Mouse (Mus musculus): Measurements from ENCODE around the gene Il20. TPM values are rescaled to one million over a fixed set of nuclear protein-coding genes. Genes with fewer than 3 reads are reported as not detected.

The Il20 gene
- total RNA-seq (2017), result not detected in 2 replicates

- no peak for ATAC-seq (replicated peaks in 1 of 2; ENCODE audit: insufficient read depth in 1 of 2, low FRiP score in 2 of 2, low TSS enrichment in 1 of 2, low read depth in 1 of 2, poor library complexity in 2 of 2, severe bottlenecking in 2 of 2)
Observed at GRCm38 (mm10) chr1:130911401-130912010, at the start of gene Il20. TSS of gene Il20 (minus strand) at chr1:130911451.

GRCm38 (mm10) chr1:130946920-130947319, 35.7 kb upstream of the Il20 start:
- ATAC-seq (replicated peaks in 1 of 2; ENCODE audit: insufficient read depth in 1 of 2, low FRiP score in 2 of 2, low TSS enrichment in 1 of 2, low read depth in 1 of 2, poor library complexity in 2 of 2, severe bottlenecking in 2 of 2), result no peak

GRCm38 (mm10) chr1:130941801-130942200, 30.6 kb upstream of the Il20 start:
- no peak for ATAC-seq (replicated peaks in 1 of 2; ENCODE audit: insufficient read depth in 1 of 2, low FRiP score in 2 of 2, low TSS enrichment in 1 of 2, low read depth in 1 of 2, poor library complexity in 2 of 2, severe bottlenecking in 2 of 2)

GRCm38 (mm10) chr1:130940065-130940687, 28.9 kb upstream of the Il20 start, which contains the start of gene Il19:
TSS of gene Il19 (minus strand) at chr1:130940115.
- no peak for ATAC-seq (replicated peaks in 1 of 2; ENCODE audit: insufficient read depth in 1 of 2, low FRiP score in 2 of 2, low TSS enrichment in 1 of 2, low read depth in 1 of 2, poor library complexity in 2 of 2, severe bottlenecking in 2 of 2)

GRCm38 (mm10) chr1:130938192-130938591, 26.9 kb upstream of the Il20 start:
- no peak for ATAC-seq (replicated peaks in 1 of 2; ENCODE audit: insufficient read depth in 1 of 2, low FRiP score in 2 of 2, low TSS enrichment in 1 of 2, low read depth in 1 of 2, poor library complexity in 2 of 2, severe bottlenecking in 2 of 2)

GRCm38 (mm10) chr1:130937170-130937569, 25.9 kb upstream of the Il20 start:
- ATAC-seq (replicated peaks in 1 of 2; ENCODE audit: insufficient read depth in 1 of 2, low FRiP score in 2 of 2, low TSS enrichment in 1 of 2, low read depth in 1 of 2, poor library complexity in 2 of 2, severe bottlenecking in 2 of 2), result no peak

GRCm38 (mm10) chr1:130936351-130936750, 25.1 kb upstream of the Il20 start:
- ATAC-seq (replicated peaks in 1 of 2; ENCODE audit: insufficient read depth in 1 of 2, low FRiP score in 2 of 2, low TSS enrichment in 1 of 2, low read depth in 1 of 2, poor library complexity in 2 of 2, severe bottlenecking in 2 of 2), result no peak

- ATAC-seq (replicated peaks in 1 of 2; ENCODE audit: insufficient read depth in 1 of 2, low FRiP score in 2 of 2, low TSS enrichment in 1 of 2, low read depth in 1 of 2, poor library complexity in 2 of 2, severe bottlenecking in 2 of 2), result no peak
Observed at GRCm38 (mm10) chr1:130926484-130926883, 15.2 kb upstream of the Il20 start.

GRCm38 (mm10) chr1:130918323-130918980, 7.2 kb upstream of the Il20 start:
- no peak for ATAC-seq (replicated peaks in 1 of 2; ENCODE audit: insufficient read depth in 1 of 2, low FRiP score in 2 of 2, low TSS enrichment in 1 of 2, low read depth in 1 of 2, poor library complexity in 2 of 2, severe bottlenecking in 2 of 2)

GRCm38 (mm10) chr1:130902505-130902904, 8.7 kb downstream of the Il20 start:
- ATAC-seq (replicated peaks in 1 of 2; ENCODE audit: insufficient read depth in 1 of 2, low FRiP score in 2 of 2, low TSS enrichment in 1 of 2, low read depth in 1 of 2, poor library complexity in 2 of 2, severe bottlenecking in 2 of 2), result no peak

GRCm38 (mm10) chr1:130894468-130894867, 16.8 kb downstream of the Il20 start:
- ATAC-seq (replicated peaks in 1 of 2; ENCODE audit: insufficient read depth in 1 of 2, low FRiP score in 2 of 2, low TSS enrichment in 1 of 2, low read depth in 1 of 2, poor library complexity in 2 of 2, severe bottlenecking in 2 of 2), result no peak

GRCm38 (mm10) chr1:130893329-130894040, 17.8 kb downstream of the Il20 start:
- no peak for ATAC-seq (replicated peaks in 1 of 2; ENCODE audit: insufficient read depth in 1 of 2, low FRiP score in 2 of 2, low TSS enrichment in 1 of 2, low read depth in 1 of 2, poor library complexity in 2 of 2, severe bottlenecking in 2 of 2)

- no peak for ATAC-seq (replicated peaks in 1 of 2; ENCODE audit: insufficient read depth in 1 of 2, low FRiP score in 2 of 2, low TSS enrichment in 1 of 2, low read depth in 1 of 2, poor library complexity in 2 of 2, severe bottlenecking in 2 of 2)
Observed at GRCm38 (mm10) chr1:130892446-130892845, 18.8 kb downstream of the Il20 start.

GRCm38 (mm10) chr1:130887354-130887753, 23.9 kb downstream of the Il20 start, which contains the start of gene Il24:
TSS of gene Il24 (minus strand) at chr1:130887454.
- ATAC-seq (replicated peaks in 1 of 2; ENCODE audit: insufficient read depth in 1 of 2, low FRiP score in 2 of 2, low TSS enrichment in 1 of 2, low read depth in 1 of 2, poor library complexity in 2 of 2, severe bottlenecking in 2 of 2), result no peak

- ATAC-seq (replicated peaks in 1 of 2; ENCODE audit: insufficient read depth in 1 of 2, low FRiP score in 2 of 2, low TSS enrichment in 1 of 2, low read depth in 1 of 2, poor library complexity in 2 of 2, severe bottlenecking in 2 of 2), result no peak
Observed at GRCm38 (mm10) chr1:130883146-130883545, 28.1 kb downstream of the Il20 start.

- ATAC-seq (replicated peaks in 1 of 2; ENCODE audit: insufficient read depth in 1 of 2, low FRiP score in 2 of 2, low TSS enrichment in 1 of 2, low read depth in 1 of 2, poor library complexity in 2 of 2, severe bottlenecking in 2 of 2), result no peak
Observed at GRCm38 (mm10) chr1:130879927-130880326, 31.3 kb downstream of the Il20 start.

GRCm38 (mm10) chr1:130877889-130878614, 33.2 kb downstream of the Il20 start:
- peak; percentile 20 to 51 for ATAC-seq (replicated peaks in 1 of 2; ENCODE audit: insufficient read depth in 1 of 2, low FRiP score in 2 of 2, low TSS enrichment in 1 of 2, low read depth in 1 of 2, poor library complexity in 2 of 2, severe bottlenecking in 2 of 2)
